Mouse (Mus musculus) embryonic facial prominence, embryonic 15.5 days (tissue): ENCODE measurements at regions not wholly inside any gene's neighbourhood (a gene's known extent, or its start where the extent isn't known, plus 50 kb on each side); places are given as distances from the start of the nearest gene placed in this dataset.

ENCODE experiments used
- ATAC-seq: fragments of 200-750 bp; cut with Nextera tagmentation; 2 replicates; pipeline ENCODE4 v1.8.0; 2017; ENCODE audit warnings: low read depth, moderate TSS enrichment; ENCODE audit not compliant: insufficient number of reproducible peaks, low FRiP score, low TSS enrichment
- H3K27ac ChIP-seq: fragments of 300-500 bp; sonication (generic); replicated peaks from 2 replicates; pipeline ENCODE4 v1.5.1; 2015; ENCODE audit warnings: mild to moderate bottlenecking, inconsistent platforms
- H3K27me3 ChIP-seq: fragments of 300-500 bp; sonication (generic); 2 replicates; pipeline ENCODE4 v1.6.1; 2015; ENCODE audit warnings: inconsistent platforms
- H3K36me3 ChIP-seq: fragments of 300-500 bp; sonication (generic); 2 replicates; pipeline ENCODE4 v1.6.1; 2015; ENCODE audit warnings: mild to moderate bottlenecking, inconsistent platforms
- H3K4me1 ChIP-seq: fragments of 300-500 bp; sonication (generic); 2 replicates; pipeline ENCODE4 v1.6.1; 2015; ENCODE audit warnings: inconsistent platforms
- H3K4me2 ChIP-seq: fragments of 300-500 bp; sonication (generic); replicated peaks from 2 replicates; pipeline ENCODE4 v1.6.1; 2015; ENCODE audit warnings: mild to moderate bottlenecking, inconsistent platforms
- H3K4me3 ChIP-seq: fragments of 300-500 bp; sonication (generic); replicated peaks from 2 replicates; pipeline ENCODE4 v1.5.1; 2015; ENCODE audit warnings: mild to moderate bottlenecking, inconsistent platforms
- H3K9ac ChIP-seq: fragments of 300-500 bp; sonication (generic); 2 replicates; pipeline ENCODE4 v1.6.1; 2015; ENCODE audit warnings: inconsistent platforms
- H3K9me3 ChIP-seq: fragments of 300-500 bp; sonication (generic); replicated peaks from 2 replicates; pipeline ENCODE4 v1.6.1; 2016; ENCODE audit warnings: inconsistent platforms
- WGBS: fragments of 180-500 bp; shearing (Covaris S2); methylation state at CpG from one replicate; pipeline ENCODE4 v1.1.7; 2015; 5-methylcytosine and 5-hydroxymethylcytosine counted together

DNA sequence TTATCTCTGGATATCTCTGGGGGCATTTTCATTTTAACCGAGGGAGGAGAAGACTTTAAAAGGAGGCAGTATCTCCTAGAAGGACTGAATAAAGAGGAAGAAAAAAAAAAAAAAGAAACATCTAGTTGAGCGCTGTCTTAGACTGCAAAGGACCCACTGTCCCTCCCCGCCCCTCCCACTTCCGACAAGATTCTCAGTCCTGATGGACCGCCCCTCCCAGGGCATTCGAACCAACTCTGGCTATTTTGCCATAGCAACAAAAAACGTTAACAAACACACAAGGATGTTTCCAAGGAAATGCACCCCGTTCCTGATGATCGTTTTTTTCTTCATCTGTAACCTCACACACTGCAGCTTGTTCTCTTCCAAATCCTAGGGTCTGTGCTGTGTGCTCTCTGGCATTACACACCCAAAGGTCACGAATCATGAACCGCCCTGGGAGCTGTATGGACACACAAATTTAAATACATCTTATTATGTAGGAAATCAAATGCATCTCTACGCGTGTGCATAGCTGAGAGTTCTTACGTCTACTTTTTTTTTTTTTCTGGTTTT lies 75.8 kb downstream of the Rnd3 start:
- Histone ChIP-seq H3K9me3 (no peaks in the 10 kb centered on the region), H3K27me3 (no peaks in the 10 kb centered on the region), H3K4me2 (no peak overlapping the region), H3K36me3 (no peaks in the 10 kb centered on the region), H3K27ac (no peak overlapping the region), H3K9ac (no peak overlapping the region), H3K4me3 (no peak overlapping the region), H3K4me1 (no peaks in the 10 kb centered on the region)
- WGBS = 67% methylated on average over 14 of the region's 14 CpGs
- no peak for ATAC-seq

GRCm38 (mm10) chr2:51072346-51072885 lies 76.5 kb downstream of the Rnd3 start:
- 42% methylated on average over 6 of the region's 6 CpGs for WGBS
- Histone ChIP-seq H3K4me2 (no peak overlapping the region), H3K36me3 (no peaks in the 10 kb centered on the region), H3K9ac (no peak overlapping the region), H3K4me3 (no peak overlapping the region), H3K27me3 (no peaks in the 10 kb centered on the region), H3K27ac (no peak overlapping the region), H3K4me1 (no peaks in the 10 kb centered on the region), H3K9me3 (no peaks in the 10 kb centered on the region)
- no peak for ATAC-seq

GRCm38 (mm10) chr2:51070902-51071301 lies 78.0 kb downstream of the Rnd3 start:
- no peak for ATAC-seq
- Histone ChIP-seq H3K9ac (no peak overlapping the region), H3K27me3 (no peaks in the 10 kb centered on the region), H3K4me3 (no peak overlapping the region), H3K36me3 (no peaks in the 10 kb centered on the region), H3K27ac (no peak overlapping the region), H3K4me1 (no peaks in the 10 kb centered on the region; the same call in 1 of the 2 replicates), H3K9me3 (no peaks in the 10 kb centered on the region), H3K4me2 (no peak overlapping the region)
- 73% methylated on average over 2 of the region's 2 CpGs for WGBS

GRCm38 (mm10) chr2:51066423-51066831 lies 82.5 kb downstream of the Rnd3 start:
- Histone ChIP-seq H3K27me3 (no peaks in the 10 kb centered on the region), H3K36me3 (no peaks in the 10 kb centered on the region), H3K4me1 (no peaks in the 10 kb centered on the region; the same call in 1 of the 2 replicates), H3K9ac (no peak overlapping the region), H3K27ac (no peak overlapping the region), H3K4me2 (no peak overlapping the region), H3K9me3 (no peaks in the 10 kb centered on the region), H3K4me3 (no peak overlapping the region)
- no peak for ATAC-seq
- WGBS = 43% methylated on average over 11 of the region's 11 CpGs

- no peaks in the 10 kb centered on the region; the same call in 1 of the 2 replicates for H3K4me1 ChIP-seq
Observed at GRCm38 (mm10) chr2:51065821-51066220, 83.1 kb downstream of the Rnd3 start.

GRCm38 (mm10) chr2:51064821-51065220 lies 84.1 kb downstream of the Rnd3 start:
- Histone ChIP-seq H3K4me1 (no peaks in the 10 kb centered on the region; the same call in 1 of the 2 replicates), H3K4me3 (no peak overlapping the region), H3K4me2 (no peak overlapping the region), H3K9ac (no peak overlapping the region), H3K27me3 (no peaks in the 10 kb centered on the region), H3K36me3 (no peaks in the 10 kb centered on the region), H3K27ac (no peak overlapping the region), H3K9me3 (no peaks in the 10 kb centered on the region)
- 69% methylated on average over 4 of the region's 4 CpGs for WGBS
- ATAC-seq = no peak

More at GRCm38 (mm10) chr2:51065821-51066220, 83.1 kb downstream of the Rnd3 start:
- Histone ChIP-seq H3K4me2 (no peak overlapping the region), H3K36me3 (no peaks in the 10 kb centered on the region), H3K9me3 (no peaks in the 10 kb centered on the region), H3K27me3 (no peaks in the 10 kb centered on the region), H3K4me3 (no peak overlapping the region), H3K9ac (no peak overlapping the region), H3K27ac (no peak overlapping the region)
- 52% methylated on average over 6 of the region's 6 CpGs for WGBS
- ATAC-seq = no peak

- Histone ChIP-seq H3K4me1 (no peaks in the 10 kb centered on the region; the same call in 1 of the 2 replicates), H3K36me3 (no peaks in the 10 kb centered on the region), H3K27ac (no peak overlapping the region), H3K4me2 (no peak overlapping the region), H3K4me3 (no peak overlapping the region), H3K27me3 (no peaks in the 10 kb centered on the region), H3K9ac (no peak overlapping the region), H3K9me3 (no peaks in the 10 kb centered on the region)
- no peak for ATAC-seq
- 84% methylated on average over 5 of the region's 5 CpGs for WGBS
Observed at GRCm38 (mm10) chr2:51062049-51062448, 86.9 kb downstream of the Rnd3 start.

GRCm38 (mm10) chr2:51058158-51058557 lies 90.8 kb downstream of the Rnd3 start:
- Histone ChIP-seq H3K9ac (no peak overlapping the region), H3K27me3 (no peaks in the 10 kb centered on the region), H3K9me3 (no peaks in the 10 kb centered on the region), H3K27ac (no peak overlapping the region), H3K4me3 (no peak overlapping the region), H3K4me2 (no peak overlapping the region), H3K4me1 (peaks cover 10% of the 10 kb centered on the region), H3K36me3 (no peaks in the 10 kb centered on the region)
- ATAC-seq = no peak
- WGBS = 68% methylated on average over 4 of the region's 4 CpGs

GRCm38 (mm10) chr2:51056141-51056731 lies 92.7 kb downstream of the Rnd3 start:
- no peak overlapping the region for H3K4me3 ChIP-seq
- no peaks in the 10 kb centered on the region for H3K36me3 ChIP-seq
- H3K9ac ChIP-seq = no peak overlapping the region
- H3K27ac ChIP-seq = 0 out of 2 replicates have a peak overlapping the region, but pooled peaks have one; percentile 2
- ATAC-seq = peak; percentile 70; the same call in 1 of the 2 replicates
- H3K4me2 ChIP-seq = no peak overlapping the region
- WGBS = 19% methylated on average over 8 of the region's 8 CpGs
- no peaks in the 10 kb centered on the region for H3K27me3 ChIP-seq
- H3K4me1 ChIP-seq = peaks cover 10% of the 10 kb centered on the region
- H3K9me3 ChIP-seq = no peaks in the 10 kb centered on the region

- ATAC-seq = no peak
- H3K4me2 ChIP-seq = no peak overlapping the region
- H3K36me3 ChIP-seq = no peaks in the 10 kb centered on the region
- 18% methylated on average over 3 of the region's 3 CpGs for WGBS
- peaks cover 10% of the 10 kb centered on the region for H3K4me1 ChIP-seq
- no peak overlapping the region for H3K4me3 ChIP-seq
- H3K9me3 ChIP-seq = no peaks in the 10 kb centered on the region
- no peaks in the 10 kb centered on the region for H3K27me3 ChIP-seq
- no peak overlapping the region for H3K27ac ChIP-seq
- no peak overlapping the region for H3K9ac ChIP-seq
Observed at GRCm38 (mm10) chr2:51055339-51055738, 93.6 kb downstream of the Rnd3 start.

DNA sequence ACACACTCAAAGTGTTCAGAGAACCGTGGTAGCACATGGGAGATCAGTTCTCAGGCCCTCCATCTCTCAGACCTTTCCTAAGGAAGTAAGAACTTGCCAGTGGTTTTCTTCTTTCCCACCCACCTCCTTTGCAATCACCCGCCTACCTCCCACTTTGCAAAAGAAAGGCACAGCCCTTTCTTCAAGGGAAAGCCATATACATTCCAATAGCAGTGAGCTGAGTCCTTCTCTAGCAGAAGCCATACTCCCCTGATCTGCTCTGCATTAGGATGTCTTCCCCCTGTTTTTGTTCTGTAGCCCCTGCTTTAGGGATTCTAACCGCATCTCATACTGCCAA lies 99.1 kb downstream of the Rnd3 start:
- Histone ChIP-seq H3K4me2 (no peak overlapping the region), H3K9me3 (no peaks in the 10 kb centered on the region), H3K27ac (no peak overlapping the region), H3K4me3 (no peak overlapping the region), H3K36me3 (no peaks in the 10 kb centered on the region), H3K4me1 (no peaks in the 10 kb centered on the region), H3K27me3 (no peaks in the 10 kb centered on the region), H3K9ac (no peak overlapping the region)
- no peak for ATAC-seq
- 65% methylated on average over 3 of the region's 3 CpGs for WGBS
